Mouse (Mus musculus) CD8-positive naive resting alpha-beta T cell, adult 2 months (primary cell): ENCODE results near the gene Slc38a10.
A peak's percentile ranks its signal among the peaks of the same experiment; 100 is the strongest.

ENCODE experiments used
- DNase-seq, 2 experiments: peaks; one replicate each; pipeline ENCODE4 v3.0.0; 2022; ENCODE audit warnings: low read depth in 2 of 2, low spot score in 2 of 2

Slc38a10 gene

GRCm38 (mm10) chr11:120107026-120107425 lies 44.1 kb downstream of the Slc38a10 start:
- no peak for DNase-seq

DNA sequence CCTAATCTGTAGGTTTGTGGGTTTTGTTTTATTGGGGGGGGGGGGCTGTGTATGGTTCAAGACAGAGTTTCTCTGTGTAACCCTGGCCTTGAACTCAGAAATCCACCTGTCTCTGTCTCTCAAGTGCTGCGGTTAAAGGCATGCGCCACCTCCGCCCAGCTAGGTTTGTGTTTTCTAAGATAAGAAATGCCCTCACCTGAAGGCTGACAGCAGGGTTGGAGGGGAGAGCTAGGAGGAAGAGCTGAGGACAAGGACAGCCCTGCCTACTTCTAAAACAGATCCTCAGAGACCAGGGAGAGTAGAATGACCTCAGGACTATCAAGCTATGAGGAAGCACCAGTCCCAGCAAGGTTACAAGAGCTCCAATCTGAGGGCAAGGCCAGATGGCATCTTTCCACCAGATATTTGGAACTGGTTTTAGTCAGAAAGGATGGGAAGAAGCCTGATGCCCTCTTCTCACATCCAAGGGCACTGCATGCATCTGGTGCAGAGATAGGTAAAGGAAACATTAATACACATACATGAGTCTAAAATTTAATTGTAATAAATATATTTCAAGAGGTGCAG lies 47.6 kb downstream of the Slc38a10 start:
- no peak for DNase-seq

DNA sequence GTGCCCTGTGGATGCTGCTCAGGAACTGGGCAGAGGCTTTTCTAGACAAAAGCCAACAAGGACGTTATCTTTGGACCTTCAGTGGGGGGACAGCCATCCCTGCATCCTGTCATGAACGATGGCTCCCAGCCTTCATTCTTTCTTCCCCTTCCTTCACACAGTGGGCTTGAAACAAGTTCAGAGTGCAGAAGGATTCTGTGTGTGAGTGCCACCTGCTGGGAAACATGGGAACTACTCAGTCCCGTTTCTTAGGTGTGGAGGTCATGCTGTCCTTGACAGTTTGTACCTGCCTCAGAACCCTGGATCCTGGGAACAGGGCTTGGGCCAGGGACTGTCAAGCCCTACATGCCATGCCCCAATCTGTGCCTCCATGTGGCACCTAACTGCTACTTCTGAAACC lies 50.1 kb downstream of the Slc38a10 start:
- peak; percentile 56 to 70 for DNase-seq

- peak; percentile 99 to 100 for DNase-seq
These were observed 52.3 kb downstream of the Slc38a10 start, which contains the start of the genes Tepsin and Ndufaf8 for GRCm38 (mm10) chr11:120098588-120099511. Tepsin (minus strand) TSS chr11:120098731. Ndufaf8 (plus strand) TSS chr11:120098928.

GRCm38 (mm10) chr11:120092817-120093591 lies 58.1 kb downstream of the Slc38a10 start:
- DNase-seq, result no peak

GRCm38 (mm10) chr11:120090661-120091060 lies 60.5 kb downstream of the Slc38a10 start:
- no peak for DNase-seq

- DNase-seq, result peak; percentile 92 to 96
These were observed 64.4 kb downstream of the Slc38a10 start, which contains the start of gene Cep131 for GRCm38 (mm10) chr11:120086702-120087152. Cep131 (minus strand) TSS chr11:120086827.

GRCm38 (mm10) chr11:120085891-120086627 lies 65.1 kb downstream of the Slc38a10 start:
- DNase-seq, result peak; percentile 11 to 19

GRCm38 (mm10) chr11:120080282-120080681 lies 70.9 kb downstream of the Slc38a10 start:
- DNase-seq, result no peak

GRCm38 (mm10) chr11:120076191-120076590 lies 75.0 kb downstream of the Slc38a10 start:
- DNase-seq, result no peak

GRCm38 (mm10) chr11:120072986-120073647 lies 78.0 kb downstream of the Slc38a10 start:
- no peak for DNase-seq

- DNase-seq, result no peak
These were observed 79.3 kb downstream of the Slc38a10 start for GRCm38 (mm10) chr11:120071731-120072320.

DNA sequence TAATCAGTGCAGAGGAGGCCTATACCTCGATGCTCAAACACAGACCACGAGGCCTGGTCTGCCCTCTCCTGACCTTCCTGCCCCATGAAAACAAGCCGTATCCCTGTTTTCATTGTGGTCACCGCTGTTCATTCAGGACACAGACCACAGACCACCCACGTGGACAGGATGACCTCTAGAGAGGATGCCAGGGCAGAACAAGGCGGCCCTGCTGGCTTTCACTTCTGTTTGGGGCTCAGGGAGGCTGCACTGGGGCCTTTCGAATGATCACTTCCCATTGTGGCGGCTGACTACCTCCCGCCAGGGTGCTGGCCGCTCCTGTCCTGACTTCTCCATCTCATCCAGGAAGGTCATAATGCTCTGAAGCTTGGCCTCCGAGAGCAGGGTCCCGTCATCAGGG lies 80.1 kb downstream of the Slc38a10 start:
- DNase-seq, result no peak

- DNase-seq, result no peak
These were observed 80.7 kb downstream of the Slc38a10 start for GRCm38 (mm10) chr11:120070286-120070930.

DNA sequence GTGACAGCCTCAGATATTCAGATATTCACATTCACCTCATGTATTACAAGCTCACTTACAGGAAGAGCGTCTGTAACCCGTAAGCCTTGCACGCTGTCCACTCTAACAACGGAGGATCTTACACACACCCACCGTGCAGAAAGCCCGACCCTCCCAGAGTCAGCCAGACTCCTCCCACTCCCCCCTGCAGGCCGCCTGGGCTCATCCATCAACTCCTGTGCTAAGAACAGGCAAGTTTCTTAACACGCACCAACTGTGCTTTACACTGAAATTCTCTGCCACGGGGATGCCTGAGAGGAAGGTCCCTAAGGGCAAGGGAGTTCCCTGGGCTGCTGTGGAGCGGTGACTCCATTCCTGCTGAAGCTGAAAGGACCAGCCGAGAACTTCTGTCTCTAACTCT lies 81.9 kb downstream of the Slc38a10 start:
- DNase-seq, result no peak

GRCm38 (mm10) chr11:120067834-120068233 lies 83.3 kb downstream of the Slc38a10 start:
- no peak for DNase-seq

DNA sequence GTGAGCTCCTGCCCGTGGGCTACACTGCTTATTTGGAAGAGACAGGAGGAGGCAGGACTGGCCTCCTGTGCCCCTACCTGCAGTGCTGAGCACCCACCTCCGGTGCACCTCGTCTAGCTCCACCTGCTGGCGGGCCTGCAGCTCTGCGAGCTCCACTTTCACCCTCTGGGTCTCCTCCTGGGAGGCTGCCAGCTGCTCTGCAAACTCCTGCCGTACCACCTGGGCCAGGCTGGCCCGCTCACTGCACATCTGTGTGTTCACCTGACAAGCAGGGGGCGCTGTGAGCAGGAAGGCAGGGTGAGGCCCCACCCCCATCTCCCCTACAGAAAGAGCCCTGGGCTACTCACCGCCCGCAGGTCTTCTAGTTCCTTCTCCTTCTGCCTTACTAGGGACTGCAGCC lies 85.9 kb downstream of the Slc38a10 start:
- DNase-seq, result peak; percentile 14 to 23

DNA sequence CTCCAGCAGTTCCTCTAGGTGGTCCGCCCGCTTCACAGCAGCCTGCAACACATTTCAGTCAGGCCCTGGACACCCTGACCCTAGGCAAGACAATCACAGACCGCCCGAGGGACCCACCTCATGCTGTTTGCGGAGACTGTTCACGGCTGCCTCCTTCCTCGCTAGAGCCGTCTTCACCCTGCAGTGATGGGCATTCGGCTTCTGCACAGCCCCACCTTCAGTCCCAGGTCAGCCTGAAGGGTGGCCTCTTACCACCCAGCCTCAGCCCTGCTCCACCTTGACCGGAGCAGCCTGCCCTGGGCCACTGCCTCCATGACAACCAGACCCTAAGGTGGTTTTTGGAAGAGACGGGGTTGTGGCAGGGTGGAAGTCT lies 86.5 kb downstream of the Slc38a10 start:
- DNase-seq, result no peak

GRCm38 (mm10) chr11:120064006-120064667 lies 87.0 kb downstream of the Slc38a10 start:
- no peak for DNase-seq
